Mouse (Mus musculus) forebrain, postnatal 0 days (tissue): ENCODE results near the gene Larp1. TPM values are rescaled to one million over a fixed set of nuclear protein-coding genes. Genes with fewer than 3 reads are reported as not detected.

Experiments used
- ATAC-seq: fragments of 200-750 bp; cut with Nextera tagmentation; 2 replicates; pipeline ENCODE4 v1.8.0; 2017; ENCODE audit warnings: mild to moderate bottlenecking, moderate library complexity
- DNase-seq: peaks from one replicate; pipeline ENCODE4 v3.0.0-alpha.2; 2015
- H3K27ac ChIP-seq: fragments of 300-500 bp; sonication (generic); 2 replicates; pipeline ENCODE4 v1.5.1; 2014; ENCODE audit warnings: low read depth, mild to moderate bottlenecking, antibody characterized with exemption, low read length, moderate library complexity, mixed read lengths
- H3K27me3 ChIP-seq: fragments of 300-500 bp; sonication (generic); 2 replicates; pipeline ENCODE4 v1.6.1; 2014; ENCODE audit warnings: mild to moderate bottlenecking, low read length, mixed read lengths; ENCODE audit not compliant: insufficient read depth
- H3K36me3 ChIP-seq: fragments of 300-500 bp; sonication (generic); 2 replicates; pipeline ENCODE4 v1.6.1; 2014; ENCODE audit warnings: mild to moderate bottlenecking, moderate library complexity; ENCODE audit not compliant: insufficient read depth
- H3K4me1 ChIP-seq: fragments of 300-500 bp; sonication (generic); 2 replicates; pipeline ENCODE4 v1.6.1; 2014; ENCODE audit warnings: antibody characterized with exemption; ENCODE audit not compliant: insufficient read depth
- H3K4me2 ChIP-seq: fragments of 300-500 bp; sonication (generic); 2 replicates; pipeline ENCODE4 v1.6.1; 2014; ENCODE audit warnings: low read depth, mild to moderate bottlenecking, moderate library complexity
- H3K4me3 ChIP-seq: fragments of 300-500 bp; sonication (generic); 2 replicates; pipeline ENCODE4 v1.5.1; 2014; ENCODE audit warnings: low read depth, low read length, mixed read lengths
- H3K9ac ChIP-seq: fragments of 300-500 bp; sonication (generic); 2 replicates; pipeline ENCODE4 v1.6.1; 2014; ENCODE audit warnings: mild to moderate bottlenecking
- H3K9me3 ChIP-seq: fragments of 300-500 bp; sonication (generic); 2 replicates; pipeline ENCODE4 v1.6.1; 2016; ENCODE audit warnings: low read length
- CTCF ChIP-seq: sonication (generic); IDR thresholded peaks from 2 replicates; pipeline ENCODE4 v1.5.1; 2016; ENCODE audit warnings: antibody characterized with exemption, control low read depth, low read depth
- WGBS: fragments of 180-500 bp; shearing (Covaris S2); extraction: QIAGEN DNeasy Blood & Tissue Kit; methylation state at CpG from one replicate; pipeline ENCODE4 v1.1.7; 2014; 5-methylcytosine and 5-hydroxymethylcytosine counted together
- polyA plus RNA-seq: library from polyadenylated mRNA; unstranded; fragments of >200 nt; fragmentation: Nextera tagmentation; extraction: Ambion mirVana; gene quantifications from 2 replicates; pipeline ENCODE4 v1.2.1, GENCODE M21; 2015
- total RNA-seq: library from RNA; depleted of rRNA; stranded (reverse); fragments of >200 nt; gene quantifications from 2 replicates; pipeline ENCODE4 v1.2.3, GENCODE M21; 2014

Larp1 gene
- total and polyA plus RNA-seq, 2 experiments from 2014 or later: 13.3 to 43.9 TPM

GRCm38 (mm10) chr11:58092541-58092940, 83.7 kb downstream of the Larp1 start:
- no peak for ATAC-seq
- no peak overlapping the region for H3K9ac ChIP-seq
- 71% methylated on average over 4 of the region's 4 CpGs for WGBS
- no peak for TF ChIP-seq CTCF
- H3K27me3 ChIP-seq: no peaks in the 10 kb centered on the region; the same call in 1 of the 2 replicates
- no peak overlapping the region for H3K27ac ChIP-seq
- H3K4me2 ChIP-seq: no peak overlapping the region
- no peaks in the 10 kb centered on the region for H3K36me3 ChIP-seq
- no peaks in the 10 kb centered on the region for H3K4me1 ChIP-seq
- no peak overlapping the region for H3K4me3 ChIP-seq
- no peak for DNase-seq
- H3K9me3 ChIP-seq: no peaks in the 10 kb centered on the region

GRCm38 (mm10) chr11:58093021-58093528, 84.2 kb downstream of the Larp1 start, which contains the start of gene Gm12248:
Gm12248 (minus strand) TSS chr11:58093134.
- H3K4me1 ChIP-seq: no peaks in the 10 kb centered on the region
- H3K9ac ChIP-seq: no peak within 1 kb of the TSS
- H3K27me3 ChIP-seq: no peaks in the 10 kb centered on the region; the same call in 1 of the 2 replicates
- no peaks in the 10 kb centered on the region for H3K36me3 ChIP-seq
- no peak within 1 kb of the TSS for H3K27ac ChIP-seq
- 20% methylated on average over 12 of the region's 12 CpGs for WGBS
- no peak for ATAC-seq
- TF ChIP-seq CTCF: no peak
- no peaks in the 10 kb centered on the region for H3K9me3 ChIP-seq
- no peak within 1 kb of the TSS for H3K4me3 ChIP-seq
- DNase-seq: no peak
- no peak within 1 kb of the TSS for H3K4me2 ChIP-seq

DNA sequence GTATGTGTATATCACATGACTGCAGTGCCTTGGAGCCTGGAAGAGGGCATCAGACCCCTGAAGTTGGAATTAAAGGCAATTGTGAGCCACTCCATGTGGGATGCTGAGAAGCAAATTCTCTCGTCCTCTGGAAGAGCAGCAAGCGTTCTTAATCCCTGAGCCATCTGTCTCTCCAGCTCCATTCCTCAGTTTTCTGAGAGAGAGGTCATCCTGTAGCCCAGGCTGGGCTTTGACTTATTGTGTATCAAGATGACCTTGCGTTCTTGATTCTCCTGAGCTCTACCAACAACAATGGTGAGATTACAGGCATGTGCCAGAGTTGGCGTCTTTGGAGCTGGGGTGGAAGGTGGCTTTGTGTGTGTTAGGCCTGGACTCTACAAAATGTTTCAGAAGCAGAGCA, 85.9 kb downstream of the Larp1 start:
- DNase-seq: no peak
- Histone ChIP-seq H3K9ac (no peak overlapping the region), H3K27ac (no peak overlapping the region), H3K4me2 (no peak overlapping the region), H3K27me3 (no peaks in the 10 kb centered on the region; the same call in 1 of the 2 replicates), H3K4me1 (no peaks in the 10 kb centered on the region), H3K9me3 (no peaks in the 10 kb centered on the region), H3K36me3 (no peaks in the 10 kb centered on the region), H3K4me3 (no peak overlapping the region)
- ATAC-seq: no peak
- no peak for TF ChIP-seq CTCF
- WGBS: 50% methylated on average over 4 of the region's 4 CpGs

- Histone ChIP-seq H3K9me3 (no peaks in the 10 kb centered on the region), H3K9ac (no peak overlapping the region), H3K4me2 (no peak overlapping the region), H3K27me3 (no peaks in the 10 kb centered on the region; the same call in 1 of the 2 replicates), H3K4me3 (no peak overlapping the region), H3K27ac (no peak overlapping the region), H3K4me1 (no peaks in the 10 kb centered on the region), H3K36me3 (no peaks in the 10 kb centered on the region)
- DNase-seq (no peak), ATAC-seq (no peak)
- WGBS: 91% methylated on average over 1 of the region's 1 CpGs
- TF ChIP-seq CTCF: no peak
These were observed 86.7 kb downstream of the Larp1 start for GRCm38 (mm10) chr11:58095561-58095960.

- DNase-seq (no peak), ATAC-seq (no peak)
- Histone ChIP-seq H3K4me2 (no peak overlapping the region), H3K9me3 (no peaks in the 10 kb centered on the region), H3K9ac (no peak overlapping the region), H3K4me1 (no peaks in the 10 kb centered on the region), H3K36me3 (no peaks in the 10 kb centered on the region), H3K27ac (no peak overlapping the region), H3K4me3 (no peak overlapping the region), H3K27me3 (no peaks in the 10 kb centered on the region; the same call in 1 of the 2 replicates)
- WGBS: 91% methylated on average over 5 of the region's 5 CpGs
- TF ChIP-seq CTCF: no peak
These were observed 87.3 kb downstream of the Larp1 start for GRCm38 (mm10) chr11:58096160-58096559.

- Histone ChIP-seq H3K9me3 (no peaks in the 10 kb centered on the region), H3K9ac (no peak overlapping the region), H3K4me3 (no peak overlapping the region), H3K4me1 (no peaks in the 10 kb centered on the region), H3K36me3 (no peaks in the 10 kb centered on the region), H3K27me3 (no peaks in the 10 kb centered on the region; the same call in 1 of the 2 replicates), H3K4me2 (peak overlapping the region; percentile 56), H3K27ac (no peak overlapping the region)
- no peak for ATAC-seq
- 38% methylated on average over 20 of the region's 20 CpGs for WGBS
- DNase-seq: no peak
- no peak for TF ChIP-seq CTCF
These were observed 88.2 kb downstream of the Larp1 start for GRCm38 (mm10) chr11:58096821-58097620.

DNA sequence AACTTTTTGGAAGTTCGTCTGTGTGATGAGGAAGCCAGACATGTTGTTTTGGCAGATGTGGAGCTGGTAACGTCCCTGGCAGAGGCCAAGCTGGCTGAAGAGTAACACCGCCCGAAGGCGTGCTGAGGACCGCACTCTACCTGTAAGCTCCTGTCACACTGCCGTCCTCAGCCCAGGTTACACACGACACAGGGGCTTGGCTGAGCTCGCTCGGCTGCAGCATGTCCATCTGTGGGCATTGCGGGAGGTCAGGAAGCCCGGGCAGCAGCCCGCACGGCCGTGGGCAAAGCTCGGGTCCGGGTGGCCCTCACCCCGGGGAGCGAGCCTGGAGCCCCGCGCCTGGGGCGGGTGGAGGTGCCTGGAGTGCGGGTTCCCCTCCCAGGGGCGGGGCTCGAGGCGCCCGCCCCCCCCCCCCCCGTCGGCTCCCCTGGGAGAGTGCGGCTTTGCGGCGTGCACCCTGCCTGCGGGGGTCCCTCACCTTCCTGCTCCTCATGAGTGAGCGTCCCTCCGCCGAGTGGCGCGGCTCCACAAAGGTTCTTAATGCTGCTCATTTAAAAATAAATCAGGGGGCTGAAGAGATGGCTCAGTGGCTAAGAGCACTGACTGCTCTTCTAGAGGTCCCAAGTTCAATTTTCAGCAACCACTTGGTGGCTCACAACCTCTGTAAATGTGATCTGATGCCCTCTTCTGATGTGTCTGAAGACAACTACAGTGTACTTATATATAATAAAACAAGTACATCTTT, 88.9 kb downstream of the Larp1 start:
- ATAC-seq (no peak), DNase-seq (no peak)
- Histone ChIP-seq H3K36me3 (no peaks in the 10 kb centered on the region), H3K4me2 (peak overlapping the region; percentile 56), H3K4me3 (peak overlapping the region; percentile 24), H3K9ac (no peak overlapping the region), H3K27me3 (no peaks in the 10 kb centered on the region; the same call in 1 of the 2 replicates), H3K4me1 (no peaks in the 10 kb centered on the region), H3K27ac (no peak overlapping the region), H3K9me3 (no peaks in the 10 kb centered on the region)
- TF ChIP-seq CTCF: no peak
- 2% methylated on average over 33 of the region's 38 CpGs for WGBS
